19 mouse cellular contexts compared by ENCODE assay signal in the genomic region with DNA sequence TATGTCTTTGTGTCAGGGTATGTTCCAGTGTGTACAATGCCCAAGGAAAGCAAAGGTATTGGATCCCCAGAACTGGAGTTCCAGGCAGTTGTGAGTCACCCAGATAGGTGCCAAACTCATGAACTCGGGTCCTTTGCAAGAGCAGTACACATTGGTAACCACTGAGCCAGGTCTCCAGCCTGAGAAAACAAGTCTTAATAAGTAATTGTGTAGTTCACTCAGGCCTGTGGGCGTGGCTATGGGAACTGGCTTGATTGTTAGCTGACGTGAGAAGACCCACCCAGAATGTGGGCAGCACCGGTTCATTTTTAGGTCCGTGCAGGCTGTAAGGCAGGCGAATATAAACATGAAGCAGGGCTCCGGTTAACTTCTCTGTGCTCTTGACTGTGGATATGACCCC.
DNase-seq lines count a peak whose midpoint lies in the region; ATAC-seq and TF ChIP-seq lines count a peak whose summit lies in the region.
"Had no signal": no experiment of that assay in that cellular context is flagged by ENCODE, and none has a peak within 500 bp of the region (broad histone marks: within the 10 kb centered on the region; RNA-seq: fewer than 3 reads in every experiment).

No protein-coding gene starts in this region.

- no peak overlapping the region for H3K4me2 ChIP-seq in kidney, embryonic 15.5 days
- no peak overlapping the region for H3K4me2 ChIP-seq in kidney, postnatal 0 days (ENCODE audit: low read length)
- no peak overlapping the region for H3K4me2 ChIP-seq in stomach, embryonic 15.5 days
- H3K4me2 ChIP-seq: limb, embryonic 15.5 days; midbrain, embryonic 12.5 days; neural tube, embryonic 15.5 days had no signal

- no peak overlapping the region for H3K4me3 ChIP-seq in kidney, embryonic 15.5 days (replicated peaks)
- H3K4me3 ChIP-seq in lung, adult 2 months (replicated peaks; ENCODE audit: extremely low read depth, low read depth, low read length), result no peak overlapping the region
- H3K4me3 ChIP-seq in kidney, postnatal 0 days (replicated peaks; ENCODE audit: low read depth, low read length), result no peak overlapping the region
- H3K4me3 ChIP-seq in stomach, embryonic 15.5 days (replicated peaks), result no peak overlapping the region
- H3K4me3 ChIP-seq: erythroblast, embryonic 14.5 days; limb, embryonic 15.5 days; midbrain, embryonic 12.5 days; myocyte; neural tube, embryonic 15.5 days had no signal

- H3K9ac ChIP-seq in kidney, embryonic 15.5 days, result no peak overlapping the region
- no peak overlapping the region for H3K9ac ChIP-seq in kidney, postnatal 0 days (ENCODE audit: low read depth, low read length)
- no peak overlapping the region for H3K9ac ChIP-seq in stomach, embryonic 15.5 days
- H3K9ac ChIP-seq: limb, embryonic 15.5 days; midbrain, embryonic 12.5 days; neural tube, embryonic 15.5 days had no signal

- TF ChIP-seq POLR2A in lung, adult 2 months (IDR thresholded peaks at IDR 0.05; ENCODE audit: borderline replicate concordance, extremely low read depth, low read depth, low read length), result no peak

- no peak for ATAC-seq in kidney, embryonic 15.5 days (replicated peaks; ENCODE audit: low FRiP score)
- peak; percentile 75; the same call in 1 of the 2 replicates for ATAC-seq in kidney, postnatal 0 days (replicated peaks; ENCODE audit: low FRiP score, low read depth)
- ATAC-seq in stomach, embryonic 15.5 days (ENCODE audit: insufficient read depth, low FRiP score, low read depth), result peak; percentile 72; the same call in 1 of the 2 replicates
- ATAC-seq: hindbrain, embryonic 16.5 days had no signal

- no peaks in the 10 kb centered on the region for H3K9me3 ChIP-seq in kidney, embryonic 15.5 days (replicated peaks)
- no peaks in the 10 kb centered on the region for H3K9me3 ChIP-seq in kidney, postnatal 0 days (replicated peaks; ENCODE audit: low read length)
- H3K9me3 ChIP-seq in stomach, embryonic 15.5 days, result no peaks in the 10 kb centered on the region
- H3K9me3 ChIP-seq: limb, embryonic 15.5 days; midbrain, embryonic 12.5 days; neural tube, embryonic 15.5 days had no signal

- H3K27ac ChIP-seq in kidney, embryonic 15.5 days, result no peak overlapping the region
- no peak overlapping the region for H3K27ac ChIP-seq in kidney, postnatal 0 days
- no peak overlapping the region for H3K27ac ChIP-seq in stomach, embryonic 15.5 days
- H3K27ac ChIP-seq: limb, embryonic 15.5 days; midbrain, embryonic 12.5 days; neural tube, embryonic 15.5 days had no signal

- DNase-seq in kidney, adult 11 months, result peak; percentile 30
- DNase-seq in lung, postnatal 10 days, result peak; percentile 18
- no peak for DNase-seq in lung, adult 2 months
- DNase-seq in kidney, postnatal 0 days (ENCODE audit: low spot score), result peak; percentile 28
- no peak for DNase-seq in testis, postnatal 10 days (ENCODE audit: low spot score)
- no peak for DNase-seq in spleen, postnatal 36 days (ENCODE audit: low spot score in 2 of 2)
- DNase-seq: adrenal gland, postnatal 10 days; cerebellum, adult 18-20 months; heart, adult 18-20 months; heart, postnatal 4 days; thymus, adult 2 months had no signal

- 62% methylated on average over 7 of the region's 7 CpGs for WGBS in kidney, embryonic 15.5 days
- 40% methylated on average over 7 of the region's 7 CpGs for WGBS in lung, adult 2 months
- 56% methylated on average over 7 of the region's 7 CpGs for WGBS in kidney, postnatal 0 days
- 57% methylated on average over 7 of the region's 7 CpGs for WGBS in stomach, embryonic 15.5 days

- H3K36me3 ChIP-seq in kidney, embryonic 15.5 days, result no peaks in the 10 kb centered on the region
- no peaks in the 10 kb centered on the region for H3K36me3 ChIP-seq in kidney, postnatal 0 days (ENCODE audit: insufficient read depth, low read length)
- H3K36me3 ChIP-seq in stomach, embryonic 15.5 days, result no peaks in the 10 kb centered on the region
- H3K36me3 ChIP-seq: limb, embryonic 15.5 days; midbrain, embryonic 12.5 days; neural tube, embryonic 15.5 days had no signal

- TF ChIP-seq CTCF in lung, adult 2 months (IDR thresholded peaks at IDR 0.05; ENCODE audit: insufficient read depth, low read length), result no peak
- no peak for TF ChIP-seq CTCF in kidney, postnatal 0 days (IDR thresholded peaks at IDR 0.05; ENCODE audit: low read depth)

- H3K4me1 ChIP-seq in kidney, embryonic 15.5 days, result peaks cover 14% of the 10 kb centered on the region
- no peaks in the 10 kb centered on the region for H3K4me1 ChIP-seq in lung, adult 2 months (ENCODE audit: control insufficient read depth, insufficient read depth, low read length)
- H3K4me1 ChIP-seq in kidney, postnatal 0 days (replicated peaks; ENCODE audit: insufficient read depth, low read length), result no peaks in the 10 kb centered on the region
- H3K4me1 ChIP-seq in stomach, embryonic 15.5 days, result peaks cover 9% of the 10 kb centered on the region; the same call in 1 of the 2 replicates
- H3K4me1 ChIP-seq: limb, embryonic 15.5 days; midbrain, embryonic 12.5 days had no signal

- no peaks in the 10 kb centered on the region for H3K27me3 ChIP-seq in kidney, embryonic 15.5 days
- H3K27me3 ChIP-seq in kidney, postnatal 0 days (ENCODE audit: insufficient read depth, low read length), result no peaks in the 10 kb centered on the region
- H3K27me3 ChIP-seq in stomach, embryonic 15.5 days (replicated peaks), result no peaks in the 10 kb centered on the region
- H3K27me3 ChIP-seq: limb, embryonic 15.5 days; midbrain, embryonic 12.5 days; neural tube, embryonic 15.5 days had no signal

Comparison
In these comparisons a context has a peak if more than half of its experiments do, and no peak if none do; other contexts are left out.
1. DNase-seq: peak in kidney, adult 11 months (single experiment), lung, postnatal 10 days (single experiment) and kidney, postnatal 0 days (single experiment); none in lung, adult 2 months (single experiment), testis, postnatal 10 days (single experiment) and spleen, postnatal 36 days (0 of 2).